Mouse (Mus musculus): ENCODE measurements at regions not wholly inside any gene's neighbourhood (a gene's known extent, or its start where the extent isn't known, plus 50 kb on each side); places are given as distances from the start of the nearest gene placed in this dataset.

DNA sequence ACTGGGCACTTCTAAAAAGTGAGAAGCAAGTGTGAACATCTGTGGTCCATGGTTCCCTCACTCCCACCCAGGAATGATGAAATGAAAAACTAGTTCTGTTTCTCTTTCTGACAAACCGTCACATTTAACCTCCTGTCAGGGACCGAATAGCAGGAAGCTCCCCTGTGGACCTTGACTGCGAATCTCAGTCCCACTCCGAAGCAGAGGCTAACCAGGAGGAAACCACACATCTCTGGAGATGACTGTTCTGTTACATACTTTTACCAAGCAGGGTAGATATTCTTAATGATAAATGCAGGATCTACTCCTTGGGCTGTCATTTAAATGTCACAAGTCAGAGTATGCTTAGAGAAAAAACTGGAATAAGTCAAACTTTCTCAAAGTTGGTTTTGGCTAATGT, 181.2 kb downstream of the Ackr3 start:
- TF ChIP-seq POLR2A (IDR thresholded peaks at IDR 0.05; ENCODE audit: control insufficient read depth, extremely low read depth, insufficient read depth, low read length, poor library complexity) (no peak), CTCF (IDR thresholded peaks at IDR 0.05; ENCODE audit: borderline replicate concordance, control insufficient read depth, extremely low read depth, insufficient read depth, low read length, poor library complexity) (no peak)
- Histone ChIP-seq H3K27ac (ENCODE audit: control insufficient read depth, insufficient read depth, low read length) (no peak overlapping the region), H3K4me3 (ENCODE audit: control insufficient read depth, insufficient read depth, low read length) (no peak overlapping the region), H3K4me1 (replicated peaks; ENCODE audit: control insufficient read depth, insufficient read depth, low read length) (no peaks in the 10 kb centered on the region), H3K27me3 (ENCODE audit: control insufficient read depth, insufficient read depth, low read length) (no peaks in the 10 kb centered on the region), H3K36me3 (ENCODE audit: control insufficient read depth, insufficient read depth, low read length) (no peaks in the 10 kb centered on the region)
- no peak for DNase-seq
- WGBS = 5% methylated on average over 4 of the region's 4 CpGs

DNA sequence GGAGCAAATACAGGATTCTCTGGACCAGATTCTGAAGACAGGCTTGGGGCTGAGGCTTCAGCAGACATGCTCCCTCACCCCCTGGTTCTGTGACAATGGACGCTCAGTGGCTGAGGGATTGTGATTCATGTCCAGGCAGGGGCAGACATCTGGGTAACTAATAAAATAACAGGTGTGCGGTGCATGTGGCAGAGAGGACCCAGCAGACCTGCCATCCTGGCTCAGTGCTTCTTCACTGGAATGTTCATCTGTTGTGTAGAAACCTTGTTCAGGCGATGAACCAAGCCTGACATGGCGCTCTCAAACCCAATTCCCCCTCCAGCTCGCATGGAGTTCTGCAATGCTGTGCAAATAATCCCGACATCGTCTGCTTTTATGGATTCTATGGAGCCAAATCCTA, 183.0 kb downstream of the Ackr3 start:
- no peak for TF ChIP-seq CTCF (IDR thresholded peaks at IDR 0.05; ENCODE audit: borderline replicate concordance, control insufficient read depth, extremely low read depth, insufficient read depth, low read length, poor library complexity)
- TF ChIP-seq POLR2A (IDR thresholded peaks at IDR 0.05; ENCODE audit: control insufficient read depth, extremely low read depth, insufficient read depth, low read length, poor library complexity) = no peak
- no peaks in the 10 kb centered on the region for H3K36me3 ChIP-seq (ENCODE audit: control insufficient read depth, insufficient read depth, low read length)
- DNase-seq = no peak
- no peak overlapping the region for H3K4me3 ChIP-seq (ENCODE audit: control insufficient read depth, insufficient read depth, low read length)
- no peak overlapping the region for H3K27ac ChIP-seq (ENCODE audit: control insufficient read depth, insufficient read depth, low read length)
- WGBS = 99% methylated on average over 7 of the region's 7 CpGs
- H3K27me3 ChIP-seq (ENCODE audit: control insufficient read depth, insufficient read depth, low read length) = no peaks in the 10 kb centered on the region
- no peaks in the 10 kb centered on the region for H3K4me1 ChIP-seq (replicated peaks; ENCODE audit: control insufficient read depth, insufficient read depth, low read length)

DNA sequence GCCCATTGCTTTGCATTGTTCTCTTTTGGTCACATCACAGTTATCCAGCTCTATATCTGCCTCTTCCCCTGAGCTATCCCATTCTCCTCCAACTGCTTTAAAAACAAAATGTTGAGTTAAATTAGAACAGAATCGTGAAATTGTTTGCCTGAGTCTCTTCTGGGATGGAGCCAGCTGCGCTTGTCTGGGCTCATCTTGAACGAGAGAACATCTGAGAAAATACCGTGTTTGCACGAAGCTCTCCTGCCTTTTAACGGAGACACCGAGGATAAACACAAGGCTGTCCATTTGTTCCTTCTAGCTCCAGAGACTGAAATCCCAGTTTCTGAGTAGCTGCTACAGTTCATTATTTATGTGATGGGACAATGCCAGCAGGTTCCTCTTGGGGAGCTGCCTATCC, 186.6 kb downstream of the Ackr3 start:
- 91% methylated on average over 7 of the region's 7 CpGs for WGBS

DNA sequence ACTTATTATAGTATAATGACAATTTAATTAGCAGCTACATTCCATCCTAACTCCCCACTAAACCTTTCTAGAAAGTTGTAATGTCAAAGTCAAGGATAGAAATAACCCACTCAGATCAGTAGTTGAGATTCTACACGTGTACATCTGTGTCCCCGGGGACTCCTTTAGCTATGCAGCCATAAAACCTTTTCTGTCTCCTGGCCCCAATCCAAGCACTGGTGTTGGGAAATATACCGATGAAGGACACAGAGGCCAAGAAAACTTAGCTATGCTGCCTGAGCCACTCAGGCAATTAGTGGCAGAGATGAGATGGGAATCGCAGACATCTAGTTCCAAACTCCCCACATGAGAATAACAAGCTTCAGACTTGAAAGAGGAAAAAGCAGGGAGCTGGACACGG, 190.1 kb downstream of the Ackr3 start:
- no peak for TF ChIP-seq POLR2A (IDR thresholded peaks at IDR 0.05; ENCODE audit: control insufficient read depth, extremely low read depth, insufficient read depth, low read length, poor library complexity)
- no peak for TF ChIP-seq CTCF (IDR thresholded peaks at IDR 0.05; ENCODE audit: borderline replicate concordance, control insufficient read depth, extremely low read depth, insufficient read depth, low read length, poor library complexity)
- Histone ChIP-seq H3K27me3 (ENCODE audit: control insufficient read depth, insufficient read depth, low read length) (no peaks in the 10 kb centered on the region), H3K4me1 (replicated peaks; ENCODE audit: control insufficient read depth, insufficient read depth, low read length) (no peaks in the 10 kb centered on the region), H3K36me3 (ENCODE audit: control insufficient read depth, insufficient read depth, low read length) (no peaks in the 10 kb centered on the region), H3K27ac (ENCODE audit: control insufficient read depth, insufficient read depth, low read length) (no peak overlapping the region), H3K4me3 (ENCODE audit: control insufficient read depth, insufficient read depth, low read length) (no peak overlapping the region)
- 91% methylated on average over 5 of the region's 5 CpGs for WGBS
- DNase-seq = no peak

More for the DNA sequence above, 186.6 kb downstream of the Ackr3 start:
- TF ChIP-seq CTCF (IDR thresholded peaks at IDR 0.05; ENCODE audit: borderline replicate concordance, control insufficient read depth, extremely low read depth, insufficient read depth, low read length, poor library complexity) (no peak), POLR2A (IDR thresholded peaks at IDR 0.05; ENCODE audit: control insufficient read depth, extremely low read depth, insufficient read depth, low read length, poor library complexity) (no peak)
- no peaks in the 10 kb centered on the region for H3K36me3 ChIP-seq (ENCODE audit: control insufficient read depth, insufficient read depth, low read length)
- DNase-seq = no peak
- H3K4me3 ChIP-seq (ENCODE audit: control insufficient read depth, insufficient read depth, low read length) = no peak overlapping the region
- no peak overlapping the region for H3K27ac ChIP-seq (ENCODE audit: control insufficient read depth, insufficient read depth, low read length)
- no peaks in the 10 kb centered on the region for H3K27me3 ChIP-seq (ENCODE audit: control insufficient read depth, insufficient read depth, low read length)
- H3K4me1 ChIP-seq (replicated peaks; ENCODE audit: control insufficient read depth, insufficient read depth, low read length) = no peaks in the 10 kb centered on the region

DNA sequence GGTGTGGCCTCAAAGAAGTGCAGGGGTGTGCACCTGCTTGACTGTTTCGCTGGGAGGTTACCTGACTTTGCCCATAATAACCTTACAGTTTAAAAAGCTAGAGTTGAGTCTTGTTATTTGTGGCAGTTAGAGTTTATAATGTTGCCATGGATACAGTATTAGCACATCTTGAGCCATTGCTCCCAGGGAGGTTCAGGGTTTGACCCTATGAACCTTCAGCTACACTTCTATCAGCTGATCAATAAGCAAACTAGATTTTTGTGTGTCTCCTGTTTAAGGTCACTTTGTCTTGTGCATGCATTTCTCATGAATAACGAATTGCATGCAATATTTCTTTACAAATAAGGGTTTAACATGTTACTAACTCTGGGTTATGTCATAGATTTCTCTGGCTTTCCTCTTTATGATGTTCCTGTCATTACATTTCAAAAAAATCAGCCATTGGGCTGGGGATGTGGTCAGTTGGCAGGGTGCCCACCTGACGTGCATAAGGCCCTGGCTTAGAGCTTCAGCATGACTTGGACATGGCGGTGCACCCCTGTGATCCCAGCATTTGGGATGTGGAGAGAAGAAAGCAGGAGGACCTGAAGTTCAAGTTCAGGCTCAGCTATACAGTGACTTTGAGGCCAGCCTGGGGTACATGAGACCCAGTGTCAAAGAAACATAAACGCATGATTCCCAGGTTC, 191.7 kb downstream of the Ackr3 start:
- WGBS = 87% methylated on average over 5 of the region's 5 CpGs

DNA sequence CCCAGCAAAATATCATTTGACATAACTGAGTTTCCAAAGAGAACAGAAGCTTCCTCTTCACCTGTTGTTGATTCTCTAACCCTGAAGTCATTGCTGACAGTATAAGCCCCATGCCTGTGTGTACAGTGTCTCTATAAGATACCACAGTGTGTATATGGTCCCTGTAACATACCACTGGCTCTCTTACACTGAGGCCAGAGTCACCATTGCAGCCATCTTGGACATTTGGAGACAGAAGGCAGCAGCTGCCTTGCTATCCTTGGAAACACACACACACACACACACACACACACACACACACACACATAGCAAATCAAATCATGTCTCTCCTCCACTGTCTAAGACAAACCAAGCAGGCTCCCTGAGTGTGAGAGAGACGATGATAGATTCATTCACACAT, 192.9 kb downstream of the Ackr3 start:
- DNase-seq = no peak
- H3K27ac ChIP-seq (ENCODE audit: control insufficient read depth, insufficient read depth, low read length) = no peak overlapping the region
- WGBS = 96% methylated on average over 1 of the region's 1 CpGs
- TF ChIP-seq POLR2A (IDR thresholded peaks at IDR 0.05; ENCODE audit: control insufficient read depth, extremely low read depth, insufficient read depth, low read length, poor library complexity) (no peak), CTCF (IDR thresholded peaks at IDR 0.05; ENCODE audit: borderline replicate concordance, control insufficient read depth, extremely low read depth, insufficient read depth, low read length, poor library complexity) (no peak)
- no peaks in the 10 kb centered on the region for H3K27me3 ChIP-seq (ENCODE audit: control insufficient read depth, insufficient read depth, low read length)
- no peaks in the 10 kb centered on the region for H3K4me1 ChIP-seq (replicated peaks; ENCODE audit: control insufficient read depth, insufficient read depth, low read length)
- H3K36me3 ChIP-seq (ENCODE audit: control insufficient read depth, insufficient read depth, low read length) = no peaks in the 10 kb centered on the region
- H3K4me3 ChIP-seq (ENCODE audit: control insufficient read depth, insufficient read depth, low read length) = no peak overlapping the region

More for the DNA sequence above, 191.7 kb downstream of the Ackr3 start:
- no peaks in the 10 kb centered on the region for H3K36me3 ChIP-seq (ENCODE audit: control insufficient read depth, insufficient read depth, low read length)
- H3K27me3 ChIP-seq (ENCODE audit: control insufficient read depth, insufficient read depth, low read length) = no peaks in the 10 kb centered on the region
- H3K4me3 ChIP-seq (ENCODE audit: control insufficient read depth, insufficient read depth, low read length) = no peak overlapping the region
- TF ChIP-seq CTCF (IDR thresholded peaks at IDR 0.05; ENCODE audit: borderline replicate concordance, control insufficient read depth, extremely low read depth, insufficient read depth, low read length, poor library complexity) (no peak), POLR2A (IDR thresholded peaks at IDR 0.05; ENCODE audit: control insufficient read depth, extremely low read depth, insufficient read depth, low read length, poor library complexity) (no peak)
- no peaks in the 10 kb centered on the region for H3K4me1 ChIP-seq (replicated peaks; ENCODE audit: control insufficient read depth, insufficient read depth, low read length)
- no peak for DNase-seq
- H3K27ac ChIP-seq (ENCODE audit: control insufficient read depth, insufficient read depth, low read length) = no peak overlapping the region

DNA sequence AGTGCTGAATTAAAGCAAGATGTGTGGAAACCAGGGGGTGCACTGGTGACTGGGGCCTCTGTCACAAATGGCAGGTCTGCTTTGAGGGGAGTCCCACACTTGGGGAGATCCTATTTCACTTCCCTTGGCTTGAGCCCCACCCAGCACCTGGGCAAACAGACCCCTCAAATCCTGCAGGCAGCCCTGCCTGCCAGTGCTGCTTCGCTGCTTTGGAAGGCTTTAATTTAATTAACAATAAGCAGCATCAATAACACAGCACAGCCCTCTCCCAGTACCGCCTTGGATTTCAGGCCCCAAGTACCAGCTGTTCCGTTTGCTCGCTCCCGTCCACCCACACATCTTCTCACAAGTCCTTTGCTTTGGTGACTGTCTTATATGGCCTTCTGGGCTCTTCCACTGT, 193.6 kb downstream of the Ackr3 start:
- Histone ChIP-seq H3K4me1 (replicated peaks; ENCODE audit: control insufficient read depth, insufficient read depth, low read length) (no peaks in the 10 kb centered on the region), H3K36me3 (ENCODE audit: control insufficient read depth, insufficient read depth, low read length) (no peaks in the 10 kb centered on the region), H3K4me3 (ENCODE audit: control insufficient read depth, insufficient read depth, low read length) (no peak overlapping the region), H3K27me3 (ENCODE audit: control insufficient read depth, insufficient read depth, low read length) (no peaks in the 10 kb centered on the region), H3K27ac (ENCODE audit: control insufficient read depth, insufficient read depth, low read length) (no peak overlapping the region)
- TF ChIP-seq POLR2A (IDR thresholded peaks at IDR 0.05; ENCODE audit: control insufficient read depth, extremely low read depth, insufficient read depth, low read length, poor library complexity) (no peak), CTCF (IDR thresholded peaks at IDR 0.05; ENCODE audit: borderline replicate concordance, control insufficient read depth, extremely low read depth, insufficient read depth, low read length, poor library complexity) (no peak)
- WGBS = 91% methylated on average over 5 of the region's 5 CpGs
- no peak for DNase-seq
